Mouse (Mus musculus): ENCODE measurements around the gene Pom121l2. TPM values are rescaled to one million over a fixed set of nuclear protein-coding genes. Genes with fewer than 3 reads are reported as not detected.
"Not testable (repeated sequence)": the region's sequence is repeated elsewhere in the genome, so short reads cannot be mapped to it uniquely, and the experiment has no call there.

The Pom121l2 gene
- total RNA-seq, 2 experiments from 2014 or later: not detected

DNA sequence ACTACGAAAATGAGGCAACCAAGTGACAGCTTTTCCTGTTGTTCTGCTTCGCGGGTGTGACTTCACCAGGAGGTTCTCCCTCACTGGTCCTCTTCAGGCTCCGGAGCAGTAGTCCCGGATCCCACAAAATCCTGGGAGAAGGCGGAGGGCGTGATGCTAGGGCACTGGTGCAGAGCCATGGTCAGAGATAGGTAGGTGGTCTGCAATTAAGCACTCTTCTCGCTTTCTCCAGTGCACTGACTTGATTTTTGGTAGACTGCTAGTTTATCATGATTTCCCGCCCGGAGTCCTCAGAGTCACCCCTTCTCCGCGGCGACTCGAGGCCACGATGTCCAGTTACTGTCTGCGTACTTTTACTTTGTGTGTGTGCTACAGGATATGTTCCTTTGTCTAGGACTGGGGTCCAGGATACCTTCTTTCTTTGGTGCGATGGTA is 33.4 kb downstream of the Pom121l2 start:
- intact Hi-C loops (cut with DNase I): loop anchor here (2.0 kb wide), 1 partner anchor 20 kb away; no protein-coding TSS in a partner anchor
- DNase-seq: no peak

DNA sequence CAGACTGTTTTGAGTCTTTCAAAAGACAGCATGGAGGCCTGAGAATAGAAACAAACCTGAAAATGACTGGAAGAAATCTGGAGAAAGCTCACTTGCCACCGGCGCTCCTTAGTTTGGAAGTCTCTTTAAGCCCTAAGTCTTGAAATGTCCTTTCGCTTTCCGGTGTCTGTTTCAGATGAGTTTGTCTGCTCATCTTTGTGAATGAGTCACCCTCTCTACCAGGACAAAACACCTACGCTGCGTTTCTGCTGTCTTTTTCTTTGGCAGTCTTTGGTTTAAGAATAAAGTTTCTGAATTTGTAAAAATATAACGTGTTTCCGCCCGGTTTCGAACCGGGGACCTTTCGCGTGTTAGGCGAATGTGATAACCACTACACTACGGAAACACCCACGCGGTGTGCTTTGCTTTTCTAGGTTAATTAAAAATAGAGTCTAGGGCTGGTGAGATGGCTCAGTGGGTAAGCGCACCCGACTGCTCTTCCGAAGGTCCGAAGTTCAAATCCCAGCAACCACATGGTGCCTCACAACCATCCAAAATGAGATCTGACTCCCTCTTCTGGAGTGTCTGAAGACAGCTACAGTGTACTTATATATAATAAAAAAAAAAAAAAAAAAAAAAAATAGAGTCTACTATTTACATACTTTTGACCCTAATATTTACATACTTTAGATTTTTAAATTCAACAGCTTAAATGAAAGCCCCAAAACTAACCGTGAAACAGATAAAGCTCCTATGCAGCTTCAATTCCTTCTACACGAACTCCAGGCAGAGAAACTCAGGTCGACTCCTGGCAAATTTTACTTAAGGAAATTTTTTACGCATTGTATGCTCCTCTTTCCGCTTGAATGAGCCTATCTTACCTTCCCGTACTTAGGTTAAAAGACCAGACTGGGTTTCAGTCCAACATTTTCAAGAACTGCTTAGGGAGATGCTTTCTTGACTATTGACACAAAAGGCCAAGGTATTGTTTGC is 34.8 kb downstream of the Pom121l2 start:
- peak; percentile 76 to 81 for DNase-seq
- intact Hi-C loops (cut with DNase I): loop anchor here (1.0 to 2.0 kb wide), 2 partner anchors 21 to 40 kb away; no protein-coding TSS in a partner anchor

GRCm38 (mm10) chr13:22019934-22020835 is 39.2 kb downstream of the Pom121l2 start:
- intact Hi-C loops (cut with DNase I): loop anchor here (2.0 to 10.0 kb wide), 4 partner anchors 79 to 1432 kb away; no protein-coding TSS in a partner anchor
- DNase-seq: no peak

DNA sequence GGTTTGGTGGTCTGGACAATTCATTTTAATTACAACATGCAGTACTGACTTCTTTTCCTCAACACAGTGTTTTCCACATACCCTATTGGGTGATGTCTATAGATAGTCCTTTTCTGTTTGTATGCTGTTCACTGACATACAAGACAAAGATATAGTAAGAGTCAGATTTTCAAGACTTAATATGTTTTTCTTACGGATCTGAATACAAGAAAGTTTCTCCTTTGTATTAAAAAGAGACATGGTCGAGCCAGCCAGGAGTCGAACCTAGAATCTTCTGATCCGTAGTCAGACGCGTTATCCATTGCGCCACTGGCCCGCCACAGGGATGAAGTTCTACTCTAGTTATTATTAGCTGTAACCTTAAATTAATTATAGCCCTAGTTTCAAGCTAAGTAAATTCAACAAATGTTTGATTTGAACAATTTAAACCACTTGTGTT is 39.9 kb downstream of the Pom121l2 start:
- intact Hi-C loops (cut with DNase I): loop anchor here (2.0 to 10.0 kb wide), 4 partner anchors 80 to 1431 kb away; no protein-coding TSS in a partner anchor
- peak; percentile 80 to 82 for DNase-seq

DNA sequence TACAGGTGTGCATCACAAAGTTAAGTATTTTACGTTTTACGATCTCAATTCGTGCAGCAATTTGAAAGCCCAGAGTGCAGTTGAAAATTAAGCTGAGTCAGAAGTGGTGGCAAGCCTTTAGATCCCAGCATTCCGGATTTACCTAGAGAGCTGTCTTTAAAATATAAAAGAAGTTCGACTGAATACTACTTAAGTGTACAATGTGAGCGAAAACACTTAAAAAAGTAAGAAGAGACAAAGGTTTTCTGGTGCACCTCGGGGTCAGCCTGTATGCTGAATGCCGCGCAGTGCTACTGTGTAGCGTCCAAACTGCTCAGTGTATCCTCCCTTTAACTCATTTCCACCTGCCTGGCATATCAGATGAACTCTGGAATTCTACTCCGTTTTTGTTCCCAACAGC is 40.6 kb downstream of the Pom121l2 start:
- no peak for DNase-seq
- intact Hi-C loops (cut with DNase I): loop anchor here (2.0 to 10.0 kb wide), 4 partner anchors 81 to 1431 kb away; no protein-coding TSS in a partner anchor

GRCm38 (mm10) chr13:22022241-22022640 is 41.2 kb downstream of the Pom121l2 start:
- intact Hi-C loops (cut with DNase I): loop anchor here (2.0 to 10.0 kb wide), 5 partner anchors 167 to 1497 kb away; no protein-coding TSS in a partner anchor

DNA sequence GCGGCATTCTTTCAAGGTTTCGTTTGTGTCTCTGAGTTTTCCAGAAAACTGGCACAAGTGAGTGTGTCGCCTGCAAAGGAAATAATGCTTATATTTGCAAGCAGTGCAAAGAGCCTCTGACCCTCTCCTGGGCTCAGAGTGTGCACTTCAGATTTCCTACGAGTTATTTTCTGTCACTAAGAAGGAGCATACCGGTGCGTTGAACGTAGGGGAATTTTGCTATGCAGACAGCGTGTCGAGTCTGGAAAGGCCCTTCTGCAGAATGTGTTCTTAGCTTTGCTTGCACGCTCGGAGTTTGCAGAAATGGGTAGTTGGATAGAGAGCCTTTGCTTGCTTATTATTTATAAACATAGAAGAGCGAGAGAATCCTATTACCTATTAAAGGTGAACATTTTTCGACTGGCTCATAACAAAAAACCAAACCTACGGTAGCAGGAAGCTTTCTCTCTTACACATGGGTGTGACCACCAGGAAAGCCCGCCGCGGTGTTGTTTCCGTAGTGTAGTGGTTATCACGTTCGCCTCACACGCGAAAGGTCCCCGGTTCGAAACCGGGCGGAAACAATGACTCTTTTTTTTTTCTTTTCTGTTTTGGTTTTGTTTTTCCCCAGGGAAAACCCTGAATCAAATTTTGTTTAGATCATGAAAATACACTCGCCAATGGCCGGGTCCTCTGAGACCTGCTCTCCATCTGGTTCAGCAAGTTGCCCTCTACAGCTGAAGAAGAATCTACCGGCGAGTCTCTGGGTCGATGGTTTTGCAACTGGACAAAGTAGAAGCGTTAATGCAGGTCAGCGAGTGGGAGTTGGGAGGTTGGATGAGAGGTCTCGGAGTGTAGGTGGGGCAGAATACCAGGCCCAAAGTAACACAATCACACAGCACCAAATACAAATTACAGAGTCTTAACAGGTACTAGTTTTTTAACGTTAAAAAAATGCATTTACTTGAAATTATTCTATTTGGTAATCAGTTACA is 45.4 kb downstream of the Pom121l2 start:
- intact Hi-C loops (cut with DNase I): loop anchor here (2.0 to 10.0 kb wide), 3 partner anchors 30 to 314 kb away; no protein-coding TSS in a partner anchor
- DNase-seq: peak; percentile 86 to 93

More at GRCm38 (mm10) chr13:22022241-22022640, 41.2 kb downstream of the Pom121l2 start:
- DNase-seq: peak; percentile 84 to 89

DNA sequence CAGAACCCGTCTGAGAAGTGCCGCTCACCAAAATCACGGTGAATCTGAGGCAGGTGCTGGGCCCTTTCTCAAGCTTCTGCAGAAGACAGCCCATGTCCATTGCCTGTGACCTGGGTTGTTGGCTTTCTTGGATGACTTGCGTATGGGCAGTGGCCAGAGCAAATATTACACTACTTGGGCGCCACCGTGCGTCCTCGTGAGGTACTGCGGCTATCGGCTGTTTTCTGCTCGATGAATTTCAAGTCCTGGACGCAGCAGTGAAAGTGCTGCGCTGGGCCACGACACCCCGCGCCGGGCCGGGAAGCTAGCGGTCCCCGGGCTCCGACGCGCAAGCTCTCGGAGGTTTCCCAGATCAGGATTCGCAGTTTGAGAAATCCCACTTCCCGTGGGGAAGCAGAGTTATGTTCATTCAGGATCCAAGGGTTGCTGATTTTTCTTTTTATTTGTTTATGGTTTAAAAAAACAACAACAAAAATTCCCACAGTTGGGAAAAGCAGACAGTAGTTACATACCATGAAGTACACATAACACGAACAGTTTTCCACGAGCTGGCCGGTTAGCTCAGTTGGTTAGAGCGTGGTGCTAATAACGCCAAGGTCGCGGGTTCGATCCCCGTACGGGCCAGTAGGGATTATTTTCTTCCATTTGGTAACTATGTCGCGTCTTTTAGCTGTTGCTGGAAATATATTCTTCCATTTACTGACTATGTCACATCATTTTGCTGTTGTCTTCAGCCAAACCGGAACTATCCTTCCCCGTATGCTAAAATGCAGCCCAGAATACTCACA is 47.9 kb downstream of the Pom121l2 start:
- peak; percentile 95 to 98 for DNase-seq
- intact Hi-C loops (cut with DNase I): loop anchor here (1.0 to 10.0 kb wide), 3 partner anchors 55 to 317 kb away; no protein-coding TSS in a partner anchor

- intact Hi-C loops (cut with DNase I): loop anchor here (1.0 to 10.0 kb wide), 3 partner anchors 56 to 318 kb away; no protein-coding TSS in a partner anchor
Measured at GRCm38 (mm10) chr13:22029928-22030327, 48.9 kb downstream of the Pom121l2 start.

GRCm38 (mm10) chr13:22030493-22030892 is 49.5 kb downstream of the Pom121l2 start:
- intact Hi-C loops (cut with DNase I): no loop called here
- DNase-seq: no peak

More at GRCm38 (mm10) chr13:22029928-22030327, 48.9 kb downstream of the Pom121l2 start:
- no peak for DNase-seq

GRCm38 (mm10) chr13:22033741-22034442 is 52.9 kb downstream of the Pom121l2 start:
- intact Hi-C loops (cut with DNase I): no loop called here
- no peak for DNase-seq

GRCm38 (mm10) chr13:22034443-22035266 is 53.7 kb downstream of the Pom121l2 start:
- intact Hi-C loops (cut with DNase I): no loop called here
- DNase-seq: no peak

- intact Hi-C loops (cut with DNase I): not testable (repeated sequence)
- DNase-seq: peak; percentile 75 to 78
Measured at GRCm38 (mm10) chr13:22035267-22036148, 54.5 kb downstream of the Pom121l2 start, which contains the start of the genes Hist1h2ah and Hist1h2bk. TSS of gene Hist1h2ah (minus strand) at chr13:22035568. TSS of gene Hist1h2bk (plus strand) at chr13:22035870.

- no peak for DNase-seq
- intact Hi-C loops (cut with DNase I): no loop called here
Measured at GRCm38 (mm10) chr13:22036149-22036956, 55.4 kb downstream of the Pom121l2 start.

GRCm38 (mm10) chr13:22036986-22037385 is 56.0 kb downstream of the Pom121l2 start:
- intact Hi-C loops (cut with DNase I): no loop called here
- no peak for DNase-seq

Data from heart, postnatal 36 days (tissue).